Mouse (Mus musculus): ENCODE data around the gene Pdgfc. TPM values are rescaled to one million over a fixed set of nuclear protein-coding genes. Genes with fewer than 3 reads are reported as not detected.

Gene Pdgfc
- total RNA-seq, 1 experiment: 16.9 TPM

GRCm38 (mm10) chr3:81205201-81205600 is 169.0 kb downstream of the Pdgfc start:
- TF ChIP-seq MAFK (IDR thresholded peaks at IDR 0.05; ENCODE audit: insufficient read depth, low read depth, low read length) (no peak), ZNF384 (IDR thresholded peaks at IDR 0.05; ENCODE audit: low read depth, low read length) (no peak), HCFC1 (IDR thresholded peaks at IDR 0.05; ENCODE audit: borderline replicate concordance, insufficient read depth, low read length) (no peak), ZC3H11A (IDR thresholded peaks at IDR 0.05; ENCODE audit: borderline replicate concordance, low read depth, low read length) (no peak), CHD2 (IDR thresholded peaks at IDR 0.05; ENCODE audit: low read depth, low read length) (no peak)
- H3K36me3 ChIP-seq (ENCODE audit: control insufficient read depth, insufficient read depth, low read length, poor library complexity, severe bottlenecking): no peaks in the 10 kb centered on the region
- H3K9me3 ChIP-seq (ENCODE audit: control insufficient read depth, insufficient read depth, low read depth, low read length): no peaks in the 10 kb centered on the region
- no peaks in the 10 kb centered on the region for H3K4me1 ChIP-seq (ENCODE audit: control insufficient read depth in 2 of 2, insufficient read depth in 2 of 2, low read length in 2 of 2, poor library complexity in 1 of 2)
- no peak overlapping the region for H3K4me3 ChIP-seq (ENCODE audit: insufficient read depth in 1 of 2, low read depth in 1 of 2, low read length in 2 of 2, poor library complexity in 1 of 2, severe bottlenecking in 1 of 2)
- H3K9ac ChIP-seq (ENCODE audit: insufficient read depth, low read depth, low read length, poor library complexity, severe bottlenecking): no peak overlapping the region
- no peak for DNase-seq (ENCODE audit: low read depth, low spot score)
- no peak overlapping the region for H3K27ac ChIP-seq (ENCODE audit: insufficient read depth, low read depth, low read length, poor library complexity, severe bottlenecking)
- in situ Hi-C loops (cut with MboI; ENCODE audit: low sequenced_read_pairs in 2 of 2, unreplicated experiment in 2 of 2): no loop called here

- H3K27ac ChIP-seq (ENCODE audit: insufficient read depth, low read depth, low read length, poor library complexity, severe bottlenecking): no peak overlapping the region
- H3K4me3 ChIP-seq (ENCODE audit: insufficient read depth in 1 of 2, low read depth in 1 of 2, low read length in 2 of 2, poor library complexity in 1 of 2, severe bottlenecking in 1 of 2): no peak overlapping the region
- no peaks in the 10 kb centered on the region for H3K36me3 ChIP-seq (ENCODE audit: control insufficient read depth, insufficient read depth, low read length, poor library complexity, severe bottlenecking)
- no peaks in the 10 kb centered on the region for H3K4me1 ChIP-seq (ENCODE audit: control insufficient read depth in 2 of 2, insufficient read depth in 2 of 2, low read length in 2 of 2, poor library complexity in 1 of 2)
- TF ChIP-seq HCFC1 (IDR thresholded peaks at IDR 0.05; ENCODE audit: borderline replicate concordance, insufficient read depth, low read length) (no peak), ZC3H11A (IDR thresholded peaks at IDR 0.05; ENCODE audit: borderline replicate concordance, low read depth, low read length) (no peak), MAFK (IDR thresholded peaks at IDR 0.05; ENCODE audit: insufficient read depth, low read depth, low read length) (no peak), CHD2 (IDR thresholded peaks at IDR 0.05; ENCODE audit: low read depth, low read length) (no peak), ZNF384 (IDR thresholded peaks at IDR 0.05; ENCODE audit: low read depth, low read length) (no peak)
- in situ Hi-C loops (cut with MboI; ENCODE audit: low sequenced_read_pairs in 2 of 2, unreplicated experiment in 2 of 2): no loop called here
- no peak for DNase-seq (ENCODE audit: low read depth, low spot score)
- H3K9ac ChIP-seq (ENCODE audit: insufficient read depth, low read depth, low read length, poor library complexity, severe bottlenecking): no peak overlapping the region
- H3K9me3 ChIP-seq (ENCODE audit: control insufficient read depth, insufficient read depth, low read depth, low read length): no peaks in the 10 kb centered on the region
Observed at GRCm38 (mm10) chr3:81208246-81208645, 172.0 kb downstream of the Pdgfc start.

GRCm38 (mm10) chr3:81211147-81211546 is 174.9 kb downstream of the Pdgfc start:
- H3K36me3 ChIP-seq (ENCODE audit: control insufficient read depth, insufficient read depth, low read length, poor library complexity, severe bottlenecking): no peaks in the 10 kb centered on the region
- H3K9me3 ChIP-seq (ENCODE audit: control insufficient read depth, insufficient read depth, low read depth, low read length): no peaks in the 10 kb centered on the region
- H3K4me3 ChIP-seq (ENCODE audit: insufficient read depth in 1 of 2, low read depth in 1 of 2, low read length in 2 of 2, poor library complexity in 1 of 2, severe bottlenecking in 1 of 2): no peak overlapping the region
- no peak overlapping the region for H3K27ac ChIP-seq (ENCODE audit: insufficient read depth, low read depth, low read length, poor library complexity, severe bottlenecking)
- H3K9ac ChIP-seq (ENCODE audit: insufficient read depth, low read depth, low read length, poor library complexity, severe bottlenecking): no peak overlapping the region
- DNase-seq (ENCODE audit: low read depth, low spot score): no peak
- in situ Hi-C loops (cut with MboI; ENCODE audit: low sequenced_read_pairs in 2 of 2, unreplicated experiment in 2 of 2): no loop called here
- no peaks in the 10 kb centered on the region for H3K4me1 ChIP-seq (ENCODE audit: control insufficient read depth in 2 of 2, insufficient read depth in 2 of 2, low read length in 2 of 2, poor library complexity in 1 of 2)
- TF ChIP-seq HCFC1 (IDR thresholded peaks at IDR 0.05; ENCODE audit: borderline replicate concordance, insufficient read depth, low read length) (no peak), MAFK (IDR thresholded peaks at IDR 0.05; ENCODE audit: insufficient read depth, low read depth, low read length) (no peak), CHD2 (IDR thresholded peaks at IDR 0.05; ENCODE audit: low read depth, low read length) (no peak), ZNF384 (IDR thresholded peaks at IDR 0.05; ENCODE audit: low read depth, low read length) (no peak), ZC3H11A (IDR thresholded peaks at IDR 0.05; ENCODE audit: borderline replicate concordance, low read depth, low read length) (no peak)

GRCm38 (mm10) chr3:81211666-81212065 is 175.4 kb downstream of the Pdgfc start:
- in situ Hi-C loops (cut with MboI; ENCODE audit: low sequenced_read_pairs in 2 of 2, unreplicated experiment in 2 of 2): no loop called here
- no peaks in the 10 kb centered on the region for H3K9me3 ChIP-seq (ENCODE audit: control insufficient read depth, insufficient read depth, low read depth, low read length)
- no peaks in the 10 kb centered on the region for H3K36me3 ChIP-seq (ENCODE audit: control insufficient read depth, insufficient read depth, low read length, poor library complexity, severe bottlenecking)
- H3K4me1 ChIP-seq (ENCODE audit: control insufficient read depth in 2 of 2, insufficient read depth in 2 of 2, low read length in 2 of 2, poor library complexity in 1 of 2): no peaks in the 10 kb centered on the region
- no peak for DNase-seq (ENCODE audit: low read depth, low spot score)
- no peak overlapping the region for H3K9ac ChIP-seq (ENCODE audit: insufficient read depth, low read depth, low read length, poor library complexity, severe bottlenecking)
- TF ChIP-seq ZC3H11A (IDR thresholded peaks at IDR 0.05; ENCODE audit: borderline replicate concordance, low read depth, low read length): no peak
- TF ChIP-seq ZNF384 (IDR thresholded peaks at IDR 0.05; ENCODE audit: low read depth, low read length): no peak
- no peak for TF ChIP-seq MAFK (IDR thresholded peaks at IDR 0.05; ENCODE audit: insufficient read depth, low read depth, low read length)
- TF ChIP-seq HCFC1 (IDR thresholded peaks at IDR 0.05; ENCODE audit: borderline replicate concordance, insufficient read depth, low read length): no peak
- TF ChIP-seq CHD2 (IDR thresholded peaks at IDR 0.05; ENCODE audit: low read depth, low read length): no peak
- no peak overlapping the region for H3K4me3 ChIP-seq (ENCODE audit: insufficient read depth in 1 of 2, low read depth in 1 of 2, low read length in 2 of 2, poor library complexity in 1 of 2, severe bottlenecking in 1 of 2)
- no peak overlapping the region for H3K27ac ChIP-seq (ENCODE audit: insufficient read depth, low read depth, low read length, poor library complexity, severe bottlenecking)
